Mouse (Mus musculus) CH12.LX (cell line): ENCODE results near the gene Ephb4. TPM values are rescaled to one million over a fixed set of nuclear protein-coding genes. Genes with fewer than 3 reads are reported as not detected.

Experiments used
- polyA plus RNA-seq: library from polyadenylated mRNA; unstranded; fragments of >175 nt; gene quantifications from 2 replicates; pipeline ENCODE4 v1.2.1, GENCODE M21; 2012; ENCODE audit warnings: low read depth; ENCODE audit not compliant: insufficient read length
- total RNA-seq, 2 experiments: library from RNA; depleted of rRNA; stranded (reverse); fragments of 300-350 nt in 1 of 2; fragments of >200 nt in 1 of 2; gene quantifications; 2 replicates each; pipeline ENCODE4 v1.2.3; 2012 to 2014

Gene Ephb4
- total and polyA plus RNA-seq, 3 experiments = 0.56 to 2.2 (median 1.5) TPM

Other genes with a start within 250 kb of the Ephb4 start
- 11.8 and 12.9 TPM in 2 replicates for gene Trim56, start 233.9 kb upstream of the Ephb4 start, total RNA-seq (2012; rRNA removed)
- 6.0 and 7.6 TPM in 2 replicates for gene Trim56, start 233.9 kb upstream of the Ephb4 start, total RNA-seq (2014; rRNA removed)
- gene Trim56, start 233.9 kb upstream of the Ephb4 start, polyA plus RNA-seq = 10.8 and 11.2 TPM in 2 replicates
- 0.17 TPM in 1 of 2 replicates, not detected in the other for gene Muc3, start 200.8 kb upstream of the Ephb4 start, total RNA-seq (2012; rRNA removed)
- gene Muc3, start 200.8 kb upstream of the Ephb4 start, total RNA-seq (2014; rRNA removed) = not detected in 2 replicates
- 0.13 TPM in 1 of 2 replicates, not detected in the other for gene Muc3, start 200.8 kb upstream of the Ephb4 start, polyA plus RNA-seq
- not detected in 2 replicates for gene Muc3a, start 137.7 kb upstream of the Ephb4 start, total RNA-seq (2012; rRNA removed)
- not detected in 2 replicates for gene Muc3a, start 137.7 kb upstream of the Ephb4 start, total RNA-seq (2014; rRNA removed)
- gene Muc3a, start 137.7 kb upstream of the Ephb4 start, polyA plus RNA-seq = not detected in 2 replicates
- gene Ache, start 62.6 kb upstream of the Ephb4 start, total RNA-seq (2012; rRNA removed) = 0.13 TPM in 2 replicates
- not detected in 2 replicates for gene Ache, start 62.6 kb upstream of the Ephb4 start, total RNA-seq (2014; rRNA removed)
- gene Ache, start 62.6 kb upstream of the Ephb4 start, polyA plus RNA-seq = 0.11 and 0.23 TPM in 2 replicates
- 2.9 and 4.1 TPM in 2 replicates for gene Ufsp1, start 55.5 kb upstream of the Ephb4 start, total RNA-seq (2012; rRNA removed)
- 0.91 and 1.6 TPM in 2 replicates for gene Ufsp1, start 55.5 kb upstream of the Ephb4 start, total RNA-seq (2014; rRNA removed)
- gene Ufsp1, start 55.5 kb upstream of the Ephb4 start, polyA plus RNA-seq = 4.4 and 5.2 TPM in 2 replicates
- 165 and 267 TPM in 2 replicates for gene Srrt, start 42.4 kb upstream of the Ephb4 start, total RNA-seq (2012; rRNA removed)
- gene Srrt, start 42.4 kb upstream of the Ephb4 start, total RNA-seq (2014; rRNA removed) = 148 and 183 TPM in 2 replicates
- gene Srrt, start 42.4 kb upstream of the Ephb4 start, polyA plus RNA-seq = 493 and 576 TPM in 2 replicates
- gene Trip6, start 35.7 kb upstream of the Ephb4 start, total RNA-seq (2012; rRNA removed) = 1.4 and 1.8 TPM in 2 replicates
- 0.81 and 0.86 TPM in 2 replicates for gene Trip6, start 35.7 kb upstream of the Ephb4 start, total RNA-seq (2014; rRNA removed)
- gene Trip6, start 35.7 kb upstream of the Ephb4 start, polyA plus RNA-seq = 3.9 and 5.1 TPM in 2 replicates
- 11.1 and 11.5 TPM in 2 replicates for gene Slc12a9, start 16.5 kb upstream of the Ephb4 start, total RNA-seq (2012; rRNA removed)
- gene Slc12a9, start 16.5 kb upstream of the Ephb4 start, total RNA-seq (2014; rRNA removed) = 2.8 and 3.0 TPM in 2 replicates
- gene Slc12a9, start 16.5 kb upstream of the Ephb4 start, polyA plus RNA-seq = 7.9 and 8.2 TPM in 2 replicates
- gene Zan, start 127.0 kb downstream of the Ephb4 start, total RNA-seq (2012; rRNA removed) = 0.04 TPM in 1 of 2 replicates, not detected in the other
- gene Zan, start 127.0 kb downstream of the Ephb4 start, total RNA-seq (2014; rRNA removed) = not detected in 2 replicates
- 0.10 and 0.78 TPM in 2 replicates for gene Zan, start 127.0 kb downstream of the Ephb4 start, polyA plus RNA-seq
- gene Pop7, start 152.4 kb downstream of the Ephb4 start, total RNA-seq (2012; rRNA removed) = 38.5 and 44.9 TPM in 2 replicates
- 44.2 and 44.9 TPM in 2 replicates for gene Pop7, start 152.4 kb downstream of the Ephb4 start, total RNA-seq (2014; rRNA removed)
- 34.6 and 35.0 TPM in 2 replicates for gene Pop7, start 152.4 kb downstream of the Ephb4 start, polyA plus RNA-seq
- gene Gigyf1, start 168.4 kb downstream of the Ephb4 start, total RNA-seq (2012; rRNA removed) = 4.9 and 5.9 TPM in 2 replicates
- 0.98 and 1.3 TPM in 2 replicates for gene Gigyf1, start 168.4 kb downstream of the Ephb4 start, total RNA-seq (2014; rRNA removed)
- gene Gigyf1, start 168.4 kb downstream of the Ephb4 start, polyA plus RNA-seq = 12.3 and 14.0 TPM in 2 replicates
- not detected in 2 replicates for gene Epo, start 183.1 kb downstream of the Ephb4 start, total RNA-seq (2012; rRNA removed)
- not detected in 2 replicates for gene Epo, start 183.1 kb downstream of the Ephb4 start, total RNA-seq (2014; rRNA removed)
- gene Epo, start 183.1 kb downstream of the Ephb4 start, polyA plus RNA-seq = not detected in 2 replicates
- gene Gnb2, start 183.4 kb downstream of the Ephb4 start, total RNA-seq (2012; rRNA removed) = 388 and 480 TPM in 2 replicates
- gene Gnb2, start 183.4 kb downstream of the Ephb4 start, total RNA-seq (2014; rRNA removed) = 261 and 264 TPM in 2 replicates
- 312 and 327 TPM in 2 replicates for gene Gnb2, start 183.4 kb downstream of the Ephb4 start, polyA plus RNA-seq
- gene Actl6b, start 203.4 kb downstream of the Ephb4 start, total RNA-seq (2012; rRNA removed) = not detected in 2 replicates
- not detected in 2 replicates for gene Actl6b, start 203.4 kb downstream of the Ephb4 start, total RNA-seq (2014; rRNA removed)
- gene Actl6b, start 203.4 kb downstream of the Ephb4 start, polyA plus RNA-seq = not detected in 2 replicates
- 1.3 and 2.2 TPM in 2 replicates for gene Tfr2, start 219.7 kb downstream of the Ephb4 start, total RNA-seq (2012; rRNA removed)
- gene Tfr2, start 219.7 kb downstream of the Ephb4 start, total RNA-seq (2014; rRNA removed) = 0.50 and 0.67 TPM in 2 replicates
- 1.1 and 2.2 TPM in 2 replicates for gene Tfr2, start 219.7 kb downstream of the Ephb4 start, polyA plus RNA-seq